Mouse (Mus musculus) myocyte (in vitro differentiated cells): ENCODE measurements at regions not wholly inside any gene's neighbourhood (a gene's known extent, or its start where the extent isn't known, plus 50 kb on each side); places are given as distances from the start of the nearest gene placed in this dataset.

ENCODE experiments used
- CEBPB ChIP-seq: IDR thresholded peaks from 2 replicates; pipeline ENCODE4 v1.6.1; 2011; ENCODE audit warnings: mild to moderate bottlenecking, moderate library complexity; ENCODE audit not compliant: poor library complexity, insufficient read depth, severe bottlenecking
- E2F4 ChIP-seq: IDR thresholded peaks from one replicate; pipeline ENCODE4 v1.6.1; 2011; ENCODE audit warnings: mild to moderate bottlenecking, control low read depth, moderate library complexity; ENCODE audit not compliant: insufficient read depth
- MAX ChIP-seq: IDR thresholded peaks from one replicate; pipeline ENCODE4 v1.6.1; 2011; ENCODE audit warnings: low read depth, mild to moderate bottlenecking, control low read depth
- MYOD1 ChIP-seq, 3 experiments: IDR thresholded peaks; one replicate each; pipeline ENCODE4 v1.6.1; 2011; ENCODE audit warnings: control low read depth in 2 of 3, low read depth in 2 of 3, mild to moderate bottlenecking in 2 of 3, moderate library complexity in 1 of 3; ENCODE audit not compliant: insufficient read length in 2 of 3, control insufficient read depth in 1 of 3
- MYOG ChIP-seq, 3 experiments: IDR thresholded peaks; one replicate each; pipeline ENCODE4 v1.6.1; 2011; ENCODE audit warnings: control low read depth in 2 of 3, low read depth in 2 of 3, mild to moderate bottlenecking in 2 of 3; ENCODE audit not compliant: insufficient read length in 2 of 3, control insufficient read depth in 1 of 3, insufficient read depth in 1 of 3
- POLR2A ChIP-seq: IDR thresholded peaks from one replicate; pipeline ENCODE4 v1.6.1; 2011; ENCODE audit warnings: low read depth, mild to moderate bottlenecking, control low read depth, moderate library complexity; ENCODE audit not compliant: insufficient read length
- POLR2AphosphoS2 ChIP-seq: IDR thresholded peaks from one replicate; pipeline ENCODE4 v1.6.1; 2011; ENCODE audit warnings: low read depth, control low read depth; ENCODE audit not compliant: insufficient read length
- REST ChIP-seq: IDR thresholded peaks from one replicate; pipeline ENCODE4 v1.6.1; 2011; ENCODE audit warnings: mild to moderate bottlenecking, control low read depth, moderate library complexity; ENCODE audit not compliant: insufficient read depth, insufficient read length
- SRF ChIP-seq: IDR thresholded peaks from one replicate; pipeline ENCODE4 v1.6.1; 2011; ENCODE audit warnings: low read depth; ENCODE audit not compliant: control insufficient read depth, insufficient read length
- TCF12 ChIP-seq: IDR thresholded peaks from one replicate; pipeline ENCODE4 v1.6.1; 2011; ENCODE audit warnings: mild to moderate bottlenecking, control low read depth; ENCODE audit not compliant: poor library complexity, insufficient read depth, severe bottlenecking
- TCF3 ChIP-seq: IDR thresholded peaks from one replicate; pipeline ENCODE4 v1.6.1; 2011; ENCODE audit warnings: low read depth, control low read depth; ENCODE audit not compliant: insufficient read length
- USF1 ChIP-seq: IDR thresholded peaks from one replicate; pipeline ENCODE4 v1.6.1; 2011; ENCODE audit warnings: low read depth, mild to moderate bottlenecking, control low read depth, moderate library complexity

- no peak for TF ChIP-seq E2F4
- no peak for TF ChIP-seq POLR2A
- no peak for TF ChIP-seq TCF12
- no peak for TF ChIP-seq REST
- no peak for TF ChIP-seq CEBPB
- no peak for TF ChIP-seq USF1
- TF ChIP-seq SRF, result no peak
- no peak for TF ChIP-seq MYOG (IDR thresholded peaks at IDR 0.05; ENCODE audit: control insufficient read depth in 1 of 3, insufficient read depth in 1 of 3, insufficient read length in 2 of 3, low read depth in 2 of 3)
- TF ChIP-seq MAX, result no peak
- TF ChIP-seq TCF3, result no peak
- TF ChIP-seq MYOD1 (IDR thresholded peaks at IDR 0.05; ENCODE audit: control insufficient read depth in 1 of 3, insufficient read length in 2 of 3, low read depth in 2 of 3), result no peak
- TF ChIP-seq POLR2AphosphoS2, result no peak
Observed at GRCm38 (mm10) chr19:21179886-21180285, 92.2 kb upstream of the Zfand5 start.
